Mouse (Mus musculus) adrenal gland, adult 10 weeks (tissue): ENCODE measurements around the gene Mrpl44. TPM values are rescaled to one million over a fixed set of nuclear protein-coding genes. Genes with fewer than 3 reads are reported as not detected.

Experiments
- polyA plus RNA-seq: library from polyadenylated mRNA; stranded (reverse); fragments of 350-450 nt; fragmentation: Illumina TruSeq; extraction: RNeasy Lipid Tissue Mini Kit (QIAGEN cat#74804); gene quantifications from one replicate; pipeline ENCODE4 v1.2.3, GENCODE M21; 2014; ENCODE audit warnings: low read depth, low replicate concordance

The Mrpl44 gene
- polyA plus RNA-seq = 25.2 TPM

DNA sequence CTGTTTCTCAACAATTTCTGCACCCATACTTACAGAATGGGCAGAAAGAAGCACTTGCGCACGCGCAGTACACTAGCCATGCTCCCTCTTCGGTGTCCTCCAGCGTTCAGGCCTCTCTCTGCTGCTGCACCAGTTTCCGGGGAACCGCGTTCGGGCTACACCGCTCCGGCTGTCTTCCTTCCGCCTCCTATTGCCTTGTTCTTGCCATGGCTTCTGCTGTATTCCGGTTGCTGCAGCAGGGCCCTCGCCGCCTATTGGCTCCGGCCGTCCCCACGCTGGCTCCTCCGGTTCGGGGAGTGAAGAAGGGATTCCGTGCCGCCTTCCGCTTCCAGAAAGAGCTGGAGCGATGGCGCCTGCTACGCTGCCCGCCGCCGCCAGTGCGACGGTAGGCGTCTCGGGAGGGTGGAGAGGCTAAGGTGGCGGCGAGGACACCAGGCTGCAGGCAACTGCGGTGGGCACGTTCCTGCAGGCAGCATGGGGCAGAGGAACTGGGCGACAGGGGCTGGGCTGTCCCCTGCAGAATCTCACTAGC, at the start of gene Mrpl44, which contains the start of gene Wdfy1:
Gene Mrpl44 (plus strand): TSS at position 92 of the 532 bp plus-strand sequence.
Gene Wdfy1 (minus strand): TSS at position 217 of the 532 bp plus-strand sequence.

Other genes with a start within 250 kb of the Mrpl44 start
- 1.9 TPM for gene Ap1s3, start 104.0 kb upstream of the Mrpl44 start, polyA plus RNA-seq
- gene Wdfy1, start 125 bp downstream of the Mrpl44 start, polyA plus RNA-seq = 21.9 TPM
- gene Serpine2, start 85.2 kb downstream of the Mrpl44 start, polyA plus RNA-seq = 8.9 TPM